Mouse (Mus musculus) kidney, embryonic 16.5 days (tissue): ENCODE measurements at regions not wholly inside any gene's neighbourhood (a gene's known extent, or its start where the extent isn't known, plus 50 kb on each side); places are given as distances from the start of the nearest gene placed in this dataset.

Source experiments
- ATAC-seq: fragments of 200-750 bp; cut with Nextera tagmentation; 2 replicates; pipeline ENCODE4 v1.8.0; 2017; ENCODE audit warnings: moderate TSS enrichment; ENCODE audit not compliant: low FRiP score, low TSS enrichment
- H3K27ac ChIP-seq: fragments of 300-500 bp; sonication (generic); 2 replicates; pipeline ENCODE4 v1.5.1; 2014; ENCODE audit warnings: low read length
- H3K27me3 ChIP-seq: fragments of 300-500 bp; sonication (generic); 2 replicates; pipeline ENCODE4 v1.6.1; 2014; ENCODE audit warnings: low read length, control low read depth, mixed read lengths; ENCODE audit not compliant: insufficient read depth
- H3K36me3 ChIP-seq: fragments of 300-500 bp; sonication (generic); 2 replicates; pipeline ENCODE4 v1.6.1; 2014; ENCODE audit warnings: low read length, control low read depth, mixed read lengths; ENCODE audit not compliant: insufficient read depth
- H3K4me1 ChIP-seq: fragments of 300-500 bp; sonication (generic); 2 replicates; pipeline ENCODE4 v1.6.1; 2014; ENCODE audit warnings: low read length, control low read depth, mixed read lengths; ENCODE audit not compliant: insufficient read depth
- H3K4me2 ChIP-seq: fragments of 300-500 bp; sonication (generic); replicated peaks from 2 replicates; pipeline ENCODE4 v1.6.1; 2014; ENCODE audit warnings: low read depth, low read length
- H3K4me3 ChIP-seq: fragments of 300-500 bp; sonication (generic); 2 replicates; pipeline ENCODE4 v1.5.1; 2014; ENCODE audit warnings: mild to moderate bottlenecking, low read length
- H3K9ac ChIP-seq: fragments of 300-500 bp; sonication (generic); replicated peaks from 2 replicates; pipeline ENCODE4 v1.6.1; 2014; ENCODE audit warnings: low read length
- H3K9me3 ChIP-seq: fragments of 300-500 bp; sonication (generic); 2 replicates; pipeline ENCODE4 v1.6.1; 2016; ENCODE audit warnings: low read length, control low read depth
- whole genome bisulfite sequencing: fragments of 180-500 bp; shearing (Covaris S2); extraction: QIAGEN DNeasy Blood & Tissue Kit; methylation state at CpG from one replicate; pipeline ENCODE4 v1.1.7; 2014; 5-methylcytosine and 5-hydroxymethylcytosine counted together

DNA sequence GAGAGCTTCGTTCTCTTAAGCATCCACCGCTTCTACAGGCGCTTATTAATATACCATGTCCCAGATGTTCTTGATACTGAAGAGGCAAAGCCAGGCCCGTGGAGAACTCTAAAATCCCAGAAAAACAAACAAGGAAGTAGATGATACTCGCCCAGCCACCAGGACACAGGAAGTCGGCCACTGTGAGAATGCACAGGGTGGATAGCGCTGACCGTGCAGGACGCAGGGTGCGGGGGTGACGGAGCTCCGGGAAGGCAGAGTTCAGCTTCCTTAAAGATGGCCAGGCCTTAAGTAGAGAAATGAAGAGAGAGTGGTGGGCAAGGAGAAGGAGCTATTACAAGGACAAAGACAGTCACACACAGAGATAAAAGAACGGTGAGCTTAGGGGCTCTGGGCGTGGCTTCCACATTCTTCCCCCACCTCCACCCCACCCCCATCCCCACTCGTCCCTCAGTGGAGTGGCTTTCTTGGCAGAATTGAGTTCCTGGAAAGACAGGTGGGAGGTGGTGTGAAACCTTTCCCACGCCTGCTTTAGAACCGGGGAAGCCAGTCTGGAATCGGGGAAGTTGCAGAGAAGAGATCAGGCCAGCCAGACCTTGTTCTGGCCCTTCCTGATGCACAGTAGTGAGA, 123.1 kb upstream of the Klf3 start:
- Histone ChIP-seq H3K4me2 (no peak overlapping the region), H3K4me1 (no peaks in the 10 kb centered on the region), H3K27me3 (no peaks in the 10 kb centered on the region), H3K9ac (no peak overlapping the region), H3K4me3 (no peak overlapping the region), H3K27ac (no peak overlapping the region), H3K36me3 (no peaks in the 10 kb centered on the region), H3K9me3 (no peaks in the 10 kb centered on the region)
- WGBS, result 72% methylated on average over 18 of the region's 18 CpGs
- no peak for ATAC-seq

DNA sequence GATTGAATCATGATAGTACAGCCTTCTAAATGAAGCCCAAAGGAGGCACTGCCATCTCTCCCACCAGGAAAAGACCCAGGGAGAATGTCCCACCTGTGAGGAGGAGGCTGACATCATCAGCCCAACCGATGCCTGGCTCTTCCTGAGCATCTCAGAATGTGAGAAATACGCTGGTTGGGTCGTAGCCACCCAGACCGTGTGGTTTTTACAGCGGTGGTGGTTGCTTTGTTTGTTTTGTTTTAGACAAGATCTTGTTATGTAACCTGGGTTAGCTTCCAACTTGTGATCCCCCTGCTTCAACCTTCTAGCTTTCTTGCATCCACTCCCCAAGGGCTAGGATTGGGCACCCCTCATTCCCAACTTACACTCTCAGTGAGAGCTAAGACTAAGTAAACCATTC, 122.0 kb upstream of the Klf3 start:
- Histone ChIP-seq H3K9ac (no peak overlapping the region), H3K9me3 (no peaks in the 10 kb centered on the region), H3K27ac (no peak overlapping the region), H3K4me2 (no peak overlapping the region), H3K27me3 (no peaks in the 10 kb centered on the region), H3K4me3 (no peak overlapping the region), H3K36me3 (no peaks in the 10 kb centered on the region), H3K4me1 (no peaks in the 10 kb centered on the region)
- no peak for ATAC-seq
- WGBS, result 83% methylated on average over 5 of the region's 5 CpGs

DNA sequence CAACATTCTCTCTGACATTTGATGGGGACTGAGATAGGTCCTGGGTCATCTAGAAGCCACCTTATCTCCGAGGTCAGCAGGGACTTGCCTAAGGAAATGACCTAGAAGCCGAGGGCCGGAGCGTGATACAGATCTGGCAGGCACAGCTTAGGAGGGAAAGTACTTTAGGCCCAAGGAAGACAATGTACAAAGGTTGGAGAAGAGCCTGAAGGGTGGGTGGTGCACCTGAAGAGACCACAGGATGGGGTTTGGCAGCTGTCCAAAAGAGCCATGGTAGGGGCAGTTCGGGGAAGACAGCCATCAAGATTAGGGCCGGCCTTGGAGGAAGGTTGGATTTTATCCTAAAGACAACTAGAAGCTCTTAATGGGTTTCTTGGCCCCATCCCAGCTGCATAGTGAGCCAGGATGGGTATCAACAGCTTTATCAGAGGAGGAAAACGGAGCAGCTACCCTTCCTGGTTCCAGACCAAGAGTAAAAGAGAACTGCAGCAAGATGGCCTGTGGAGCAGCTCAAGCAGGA, 120.8 kb upstream of the Klf3 start:
- Histone ChIP-seq H3K27me3 (no peaks in the 10 kb centered on the region), H3K4me1 (no peaks in the 10 kb centered on the region), H3K4me3 (no peak overlapping the region), H3K4me2 (no peak overlapping the region), H3K36me3 (no peaks in the 10 kb centered on the region; the same call in 1 of the 2 replicates), H3K27ac (no peak overlapping the region), H3K9ac (no peak overlapping the region), H3K9me3 (peaks cover 3% of the 10 kb centered on the region; the same call in 1 of the 2 replicates)
- ATAC-seq, result no peak
- WGBS, result 79% methylated on average over 7 of the region's 7 CpGs

DNA sequence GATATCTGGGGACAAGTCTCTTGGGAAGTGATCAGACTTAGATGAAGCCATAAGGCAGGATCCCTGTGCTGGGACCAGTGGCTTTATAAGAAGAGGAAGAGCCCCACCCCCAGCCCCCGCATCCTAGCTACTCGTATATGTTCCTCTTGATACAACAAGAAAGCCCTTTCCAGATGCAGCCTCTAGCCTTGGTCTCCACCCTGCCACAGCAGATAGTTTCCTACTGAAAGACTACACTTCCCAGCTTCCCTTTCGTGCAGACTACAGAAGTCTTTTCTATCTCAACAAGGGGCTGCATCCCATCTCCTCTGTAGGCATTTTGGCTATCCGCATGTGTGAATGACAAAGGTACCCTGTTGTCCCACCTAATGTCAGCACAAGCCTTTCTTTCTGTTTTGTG, 119.8 kb upstream of the Klf3 start:
- ATAC-seq, result no peak
- Histone ChIP-seq H3K27ac (no peak overlapping the region), H3K4me3 (no peak overlapping the region), H3K9ac (no peak overlapping the region), H3K27me3 (no peaks in the 10 kb centered on the region), H3K9me3 (peaks cover 3% of the 10 kb centered on the region; the same call in 1 of the 2 replicates), H3K4me2 (no peak overlapping the region), H3K4me1 (no peaks in the 10 kb centered on the region), H3K36me3 (no peaks in the 10 kb centered on the region; the same call in 1 of the 2 replicates)
- WGBS, result 88% methylated on average over 4 of the region's 4 CpGs

DNA sequence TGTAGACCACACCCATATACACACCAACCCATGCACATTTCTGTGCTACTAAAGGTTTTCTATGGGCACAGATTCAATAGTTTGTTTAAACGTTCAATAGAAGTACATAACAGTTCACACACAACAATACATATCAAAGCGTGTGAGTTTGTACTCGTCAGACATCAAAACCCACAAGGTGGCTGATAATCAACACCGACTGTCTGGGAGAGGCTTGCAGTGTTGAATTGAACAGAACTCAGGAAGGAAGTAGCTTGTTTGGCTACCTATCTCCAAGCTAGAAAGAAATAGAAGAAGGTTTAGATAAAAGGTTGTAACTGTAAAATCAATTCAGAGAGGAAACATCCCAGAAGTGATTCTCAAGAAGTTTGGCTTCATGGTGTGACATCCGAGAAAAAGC, 118.9 kb upstream of the Klf3 start:
- no peak overlapping the region for H3K4me2 ChIP-seq
- 87% methylated on average over 5 of the region's 5 CpGs for WGBS

DNA sequence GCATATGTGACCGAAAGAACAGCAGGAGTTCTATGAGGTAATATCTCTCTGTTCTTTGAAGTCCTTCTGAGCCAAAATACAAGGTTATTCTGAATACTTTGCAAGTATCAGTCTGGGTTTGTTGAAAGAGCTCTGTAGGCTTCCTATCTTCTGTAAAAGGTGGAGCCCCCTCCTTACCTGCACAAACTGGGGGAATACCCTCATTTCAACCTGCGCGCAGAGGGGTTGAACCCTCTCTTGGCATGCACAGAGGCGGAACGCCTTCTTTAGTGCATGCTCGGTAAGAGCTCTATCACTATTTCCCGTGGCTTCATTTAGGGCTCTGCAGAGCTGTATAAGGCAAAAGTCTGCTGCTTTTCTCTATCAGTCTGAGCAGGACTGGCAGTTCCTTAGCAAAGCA, 113.0 kb upstream of the Klf3 start:
- Histone ChIP-seq H3K4me1 (no peaks in the 10 kb centered on the region), H3K4me3 (no peak overlapping the region), H3K27me3 (no peaks in the 10 kb centered on the region), H3K27ac (no peak overlapping the region), H3K4me2 (no peak overlapping the region), H3K36me3 (no peaks in the 10 kb centered on the region; the same call in 1 of the 2 replicates), H3K9me3 (peaks cover 3% of the 10 kb centered on the region; the same call in 1 of the 2 replicates), H3K9ac (no peak overlapping the region)
- ATAC-seq, result no peak
- WGBS, result 90% methylated on average over 7 of the region's 7 CpGs

More for the DNA sequence above, 118.9 kb upstream of the Klf3 start:
- Histone ChIP-seq H3K4me1 (no peaks in the 10 kb centered on the region), H3K4me3 (no peak overlapping the region), H3K36me3 (no peaks in the 10 kb centered on the region; the same call in 1 of the 2 replicates), H3K9ac (no peak overlapping the region), H3K9me3 (peaks cover 3% of the 10 kb centered on the region; the same call in 1 of the 2 replicates), H3K27ac (no peak overlapping the region), H3K27me3 (no peaks in the 10 kb centered on the region)
- ATAC-seq, result no peak

DNA sequence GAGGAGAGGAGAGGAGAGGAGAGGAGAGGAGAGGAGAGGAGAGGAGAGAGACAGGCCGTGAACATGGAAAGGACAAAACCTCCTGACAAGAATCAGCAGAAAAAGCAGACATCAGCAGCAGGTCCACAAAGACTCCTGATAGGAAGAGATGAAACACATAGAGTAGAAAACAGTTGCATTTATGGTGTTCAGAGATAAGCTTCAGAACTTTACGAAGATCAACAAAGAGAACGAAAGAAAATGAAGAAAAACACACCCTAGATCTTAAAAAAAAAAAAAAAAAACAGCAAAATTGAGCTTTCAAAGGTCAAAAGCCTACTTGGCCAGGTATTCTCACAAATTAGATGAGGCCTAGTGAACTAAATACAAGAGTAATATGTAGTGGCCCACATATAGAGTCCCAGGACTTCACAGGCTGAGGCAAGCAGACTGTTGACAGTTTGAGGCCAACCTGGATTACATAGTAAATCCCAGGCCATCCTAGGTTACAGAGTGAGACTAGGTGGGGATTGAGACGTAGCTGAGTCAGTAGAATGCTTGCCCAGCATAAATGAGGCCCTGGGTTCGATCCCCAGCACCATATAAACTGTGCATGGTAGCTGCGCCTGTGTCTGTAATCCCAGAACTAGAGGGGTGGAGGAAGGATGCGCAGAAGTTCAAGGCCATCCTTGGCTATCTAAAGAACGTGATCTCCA, 111.6 kb upstream of the Klf3 start:
- Histone ChIP-seq H3K36me3 (no peaks in the 10 kb centered on the region; the same call in 1 of the 2 replicates), H3K4me1 (no peaks in the 10 kb centered on the region), H3K27me3 (no peaks in the 10 kb centered on the region), H3K9ac (no peak overlapping the region), H3K9me3 (peaks cover 3% of the 10 kb centered on the region; the same call in 1 of the 2 replicates), H3K27ac (no peak overlapping the region), H3K4me2 (no peak overlapping the region), H3K4me3 (no peak overlapping the region)
- no peak for ATAC-seq
- 93% methylated on average over 8 of the region's 8 CpGs for WGBS

DNA sequence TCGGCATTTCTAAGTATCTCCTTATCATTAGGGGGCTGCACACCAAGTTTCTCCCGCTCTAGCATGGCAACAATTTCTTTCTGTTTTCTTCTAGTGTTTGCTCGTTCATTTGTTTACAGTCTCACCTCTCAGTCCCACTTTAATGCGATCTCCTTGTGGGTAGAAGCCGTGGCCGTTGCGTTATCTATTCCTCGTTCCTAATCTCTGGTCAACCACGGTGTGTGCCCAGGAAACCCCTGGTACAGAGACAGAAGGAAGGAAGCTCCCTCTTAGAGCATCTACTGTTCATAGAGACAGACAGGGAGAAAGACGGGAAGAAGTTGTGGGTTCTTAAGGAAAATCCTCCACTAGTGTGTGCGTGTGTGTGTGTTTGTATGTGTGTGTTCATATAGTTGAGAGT, 110.9 kb upstream of the Klf3 start:
- H3K27ac ChIP-seq, result no peak overlapping the region
- no peaks in the 10 kb centered on the region for H3K9me3 ChIP-seq
- H3K27me3 ChIP-seq, result no peaks in the 10 kb centered on the region
- WGBS, result 95% methylated on average over 11 of the region's 11 CpGs
- no peaks in the 10 kb centered on the region for H3K36me3 ChIP-seq
- no peak for ATAC-seq
- no peaks in the 10 kb centered on the region for H3K4me1 ChIP-seq
- H3K4me3 ChIP-seq, result no peak overlapping the region
- H3K4me2 ChIP-seq, result no peak overlapping the region
- no peak overlapping the region for H3K9ac ChIP-seq

DNA sequence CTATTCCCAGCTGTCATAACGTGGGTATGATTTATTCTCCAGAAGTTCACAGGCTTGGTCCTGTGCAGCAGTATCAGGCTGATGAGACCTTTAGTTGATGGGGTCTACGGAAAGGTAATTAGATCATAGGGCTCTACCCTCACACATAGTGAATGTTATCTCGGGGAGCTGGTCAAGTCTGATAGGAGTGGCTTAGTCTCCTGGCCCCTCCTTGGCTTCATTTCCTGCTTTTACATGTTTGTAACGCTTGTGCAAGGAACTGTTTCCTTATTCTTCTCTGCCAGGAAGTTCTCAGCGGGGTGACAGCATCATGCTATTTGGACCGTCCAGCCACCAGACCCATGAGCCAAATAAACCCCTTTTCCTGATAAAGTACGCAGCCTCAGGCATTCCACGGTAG, 109.6 kb upstream of the Klf3 start:
- Histone ChIP-seq H3K4me2 (no peak overlapping the region), H3K4me3 (no peak overlapping the region), H3K27me3 (no peaks in the 10 kb centered on the region), H3K36me3 (no peaks in the 10 kb centered on the region), H3K9me3 (no peaks in the 10 kb centered on the region), H3K4me1 (no peaks in the 10 kb centered on the region), H3K27ac (no peak overlapping the region), H3K9ac (no peak overlapping the region)
- no peak for ATAC-seq
- 79% methylated on average over 8 of the region's 8 CpGs for WGBS

DNA sequence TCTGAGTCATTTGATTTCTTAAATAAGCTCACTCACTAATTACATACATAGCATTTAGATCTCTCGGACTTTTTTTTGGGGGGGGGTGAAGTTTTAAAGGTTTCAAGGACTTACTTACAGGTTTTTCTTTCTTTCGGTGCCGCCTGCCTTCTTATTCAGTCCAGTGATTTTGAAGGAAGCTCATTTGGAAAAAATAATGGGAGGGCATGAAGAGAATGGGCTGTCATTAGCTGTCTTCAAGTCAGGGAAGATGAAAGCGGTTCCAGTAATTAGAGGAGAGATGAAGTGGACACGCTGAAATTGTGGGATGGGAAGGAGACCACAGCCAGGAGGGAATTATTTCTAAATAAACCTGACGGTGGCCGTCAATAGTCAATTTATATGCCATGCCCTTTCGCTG, 108.6 kb upstream of the Klf3 start:
- Histone ChIP-seq H3K36me3 (no peaks in the 10 kb centered on the region), H3K9ac (no peak overlapping the region), H3K9me3 (no peaks in the 10 kb centered on the region), H3K4me1 (no peaks in the 10 kb centered on the region), H3K27me3 (no peaks in the 10 kb centered on the region), H3K4me2 (no peak overlapping the region), H3K4me3 (no peak overlapping the region), H3K27ac (no peak overlapping the region)
- WGBS, result 57% methylated on average over 8 of the region's 8 CpGs
- ATAC-seq, result no peak
